Mouse (Mus musculus): ENCODE results near the gene Zc3h7b. TPM values are rescaled to one million over a fixed set of nuclear protein-coding genes. Genes with fewer than 3 reads are reported as not detected.

Gene Zc3h7b
- polyA plus RNA-seq, 1 experiment: 7.7 TPM

DNA sequence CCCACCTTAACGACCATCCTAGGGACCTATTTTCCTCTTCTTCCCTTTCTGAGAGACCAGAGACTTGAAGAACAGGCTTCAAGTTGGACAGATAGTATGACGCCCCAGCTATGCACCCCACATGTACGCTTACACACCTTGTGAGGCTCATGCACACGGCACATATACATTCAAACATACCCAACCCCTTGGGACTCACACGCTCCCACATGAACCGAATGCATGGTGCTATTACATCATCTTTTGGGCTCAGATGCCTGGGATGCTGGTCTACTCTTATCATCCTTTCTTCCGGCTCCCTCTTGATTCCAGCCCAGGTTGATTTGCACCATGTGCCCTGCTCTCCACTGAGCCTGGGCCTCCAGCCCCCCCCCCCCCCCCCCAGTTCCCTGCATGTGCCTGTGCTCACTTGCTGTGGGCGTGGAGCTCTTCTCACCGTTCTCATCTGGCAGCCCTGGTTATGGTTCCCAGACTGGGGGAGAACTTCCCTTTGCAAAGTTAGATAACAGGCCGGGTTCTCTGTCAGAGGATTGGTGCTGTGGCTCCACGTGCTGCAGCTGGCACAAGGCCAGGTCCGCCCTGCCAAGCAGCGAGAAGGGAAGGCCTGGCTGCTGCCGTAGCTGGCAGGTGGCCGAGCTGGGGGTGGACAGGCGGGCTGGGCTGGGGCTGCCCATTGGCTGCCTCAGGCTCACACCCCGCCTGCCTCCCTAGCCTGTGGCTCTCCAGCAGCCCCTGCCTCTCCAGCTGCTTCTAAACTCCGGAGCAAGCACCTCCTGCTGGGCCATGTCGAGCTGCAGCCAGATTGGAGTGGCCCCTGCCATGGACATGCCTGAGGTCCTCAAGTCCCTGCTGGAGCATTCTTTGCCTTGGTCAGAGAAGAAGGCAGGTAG is 57.4 kb downstream of the Zc3h7b start, which contains the start of gene Tef:
Gene Tef, plus strand, starts transcription at position 421 of the 890 bp plus-strand sequence.
- TF ChIP-seq CTCF (IDR thresholded peaks at IDR 0.05; ENCODE audit: extremely low read depth, insufficient read length, insufficient replicate concordance, low read depth, low read length) (no peak), POLR2A (IDR thresholded peaks at IDR 0.05; ENCODE audit: low read depth, low read length) (no peak; the same call in 1 of the 2 replicates)
- H3K4me1 ChIP-seq (ENCODE audit: control insufficient read depth, insufficient read depth, insufficient read length, low read length): peaks cover 16% of the 10 kb centered on the region
- peak within 1 kb of the TSS; percentile 82 for H3K27ac ChIP-seq (ENCODE audit: insufficient read depth, low read depth, low read length)
- no peaks in the 10 kb centered on the region for H3K36me3 ChIP-seq (ENCODE audit: control insufficient read depth, insufficient read depth, low read length)
- WGBS: 10% methylated on average over 19 of the region's 19 CpGs
- H3K4me3 ChIP-seq (ENCODE audit: low read depth, low read length): peak within 1 kb of the TSS; percentile 55
- no peaks in the 10 kb centered on the region for H3K27me3 ChIP-seq (ENCODE audit: control insufficient read depth, insufficient read depth, low read length)

DNA sequence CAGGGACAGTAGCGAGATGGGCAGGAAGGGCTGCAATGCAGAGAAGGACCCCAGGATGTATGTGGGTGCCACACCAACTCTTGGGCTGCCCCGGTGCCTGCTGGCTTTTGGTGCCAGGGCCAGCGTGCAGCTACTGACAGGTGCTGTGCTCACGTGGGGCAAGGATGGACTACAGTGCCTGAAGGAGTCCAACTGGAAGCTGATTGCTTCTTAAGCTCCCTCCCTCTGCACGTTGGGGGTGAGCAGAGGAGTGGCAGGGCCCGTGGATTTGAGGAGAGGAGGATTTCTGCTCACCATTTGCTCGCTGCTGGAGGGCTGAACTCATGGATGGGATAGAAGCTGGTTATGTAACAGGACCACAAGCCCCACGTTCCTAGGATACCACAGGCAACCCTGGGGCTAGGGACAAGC is 58.1 kb downstream of the Zc3h7b start:
- Histone ChIP-seq H3K27me3 (ENCODE audit: control insufficient read depth, insufficient read depth, low read length) (no peaks in the 10 kb centered on the region), H3K27ac (ENCODE audit: insufficient read depth, low read depth, low read length) (peak overlapping the region; percentile 82), H3K4me3 (ENCODE audit: low read depth, low read length) (peak overlapping the region; percentile 55), H3K4me1 (ENCODE audit: control insufficient read depth, insufficient read depth, insufficient read length, low read length) (peaks cover 16% of the 10 kb centered on the region), H3K36me3 (ENCODE audit: control insufficient read depth, insufficient read depth, low read length) (no peaks in the 10 kb centered on the region)
- TF ChIP-seq CTCF (IDR thresholded peaks at IDR 0.05; ENCODE audit: extremely low read depth, insufficient read length, insufficient replicate concordance, low read depth, low read length): no peak
- no peak for TF ChIP-seq POLR2A (IDR thresholded peaks at IDR 0.05; ENCODE audit: low read depth, low read length)
- WGBS: 3% methylated on average over 8 of the region's 8 CpGs

GRCm38 (mm10) chr15:81803425-81803951 is 58.6 kb downstream of the Zc3h7b start:
- no peak for TF ChIP-seq POLR2A (IDR thresholded peaks at IDR 0.05; ENCODE audit: low read depth, low read length)
- TF ChIP-seq CTCF (IDR thresholded peaks at IDR 0.05; ENCODE audit: extremely low read depth, insufficient read length, insufficient replicate concordance, low read depth, low read length): no peak
- no peaks in the 10 kb centered on the region for H3K36me3 ChIP-seq (ENCODE audit: control insufficient read depth, insufficient read depth, low read length)
- peak overlapping the region; percentile 55; the same call in 1 of the 2 replicates for H3K4me3 ChIP-seq (ENCODE audit: low read depth, low read length)
- no peak overlapping the region for H3K27ac ChIP-seq (ENCODE audit: insufficient read depth, low read depth, low read length)
- H3K27me3 ChIP-seq (ENCODE audit: control insufficient read depth, insufficient read depth, low read length): no peaks in the 10 kb centered on the region
- peaks cover 16% of the 10 kb centered on the region for H3K4me1 ChIP-seq (ENCODE audit: control insufficient read depth, insufficient read depth, insufficient read length, low read length)
- 58% methylated on average over 4 of the region's 4 CpGs for WGBS

DNA sequence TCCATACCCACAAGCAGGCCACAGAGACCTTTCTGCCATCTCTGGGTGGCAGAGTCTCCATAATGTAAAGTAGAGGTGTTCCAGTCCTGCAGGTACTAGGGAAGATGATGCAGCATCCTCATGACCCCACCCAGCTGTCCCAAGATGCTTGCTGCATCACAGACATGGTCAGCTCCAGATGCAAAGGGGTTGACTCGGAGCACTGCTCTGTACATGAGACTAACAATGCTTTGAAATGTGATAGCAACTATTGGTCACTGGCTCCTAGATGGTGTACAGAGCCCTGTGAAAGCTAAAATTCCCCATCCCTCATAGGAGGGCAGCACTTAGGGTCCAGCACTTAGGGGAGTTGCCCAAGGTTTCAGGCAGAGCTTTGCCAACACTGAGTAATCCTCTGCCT is 59.3 kb downstream of the Zc3h7b start:
- WGBS: 78% methylated on average over 1 of the region's 1 CpGs
- no peak overlapping the region for H3K27ac ChIP-seq (ENCODE audit: insufficient read depth, low read depth, low read length)
- H3K4me3 ChIP-seq (ENCODE audit: low read depth, low read length): no peak overlapping the region
- TF ChIP-seq CTCF (IDR thresholded peaks at IDR 0.05; ENCODE audit: extremely low read depth, insufficient read length, insufficient replicate concordance, low read depth, low read length): no peak
- TF ChIP-seq POLR2A (IDR thresholded peaks at IDR 0.05; ENCODE audit: low read depth, low read length): no peak
- H3K36me3 ChIP-seq (ENCODE audit: control insufficient read depth, insufficient read depth, low read length): no peaks in the 10 kb centered on the region
- H3K27me3 ChIP-seq (ENCODE audit: control insufficient read depth, insufficient read depth, low read length): no peaks in the 10 kb centered on the region
- H3K4me1 ChIP-seq (ENCODE audit: control insufficient read depth, insufficient read depth, insufficient read length, low read length): peaks cover 16% of the 10 kb centered on the region

DNA sequence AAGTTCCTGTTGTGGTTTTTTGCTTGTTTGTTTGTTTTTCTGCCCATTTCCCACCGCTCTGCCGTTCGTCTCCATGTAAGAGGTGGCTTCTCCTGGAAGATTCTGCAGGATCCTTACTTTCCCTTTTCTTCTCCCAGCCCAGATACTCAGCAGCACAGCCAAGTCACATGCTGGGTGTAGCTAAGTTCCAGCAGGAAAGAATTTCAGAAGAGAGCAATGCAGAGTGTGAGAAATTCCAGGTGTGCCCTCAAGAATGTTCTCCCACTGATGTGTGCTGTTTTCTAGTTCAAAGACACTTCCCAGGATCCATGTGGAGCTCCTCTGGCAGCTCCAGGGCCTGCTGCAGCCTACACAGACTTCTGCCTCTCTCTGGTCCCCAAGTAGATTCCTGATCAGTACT is 60.0 kb downstream of the Zc3h7b start:
- H3K27me3 ChIP-seq (ENCODE audit: control insufficient read depth, insufficient read depth, low read length): no peaks in the 10 kb centered on the region
- WGBS: 70% methylated on average over 3 of the region's 3 CpGs
- no peaks in the 10 kb centered on the region for H3K36me3 ChIP-seq (ENCODE audit: control insufficient read depth, insufficient read depth, low read length)
- no peak overlapping the region for H3K4me3 ChIP-seq (ENCODE audit: low read depth, low read length)
- no peak overlapping the region for H3K27ac ChIP-seq (ENCODE audit: insufficient read depth, low read depth, low read length)
- TF ChIP-seq POLR2A (IDR thresholded peaks at IDR 0.05; ENCODE audit: low read depth, low read length) (no peak), CTCF (IDR thresholded peaks at IDR 0.05; ENCODE audit: extremely low read depth, insufficient read length, insufficient replicate concordance, low read depth, low read length) (no peak)
- H3K4me1 ChIP-seq (ENCODE audit: control insufficient read depth, insufficient read depth, insufficient read length, low read length): peaks cover 16% of the 10 kb centered on the region

DNA sequence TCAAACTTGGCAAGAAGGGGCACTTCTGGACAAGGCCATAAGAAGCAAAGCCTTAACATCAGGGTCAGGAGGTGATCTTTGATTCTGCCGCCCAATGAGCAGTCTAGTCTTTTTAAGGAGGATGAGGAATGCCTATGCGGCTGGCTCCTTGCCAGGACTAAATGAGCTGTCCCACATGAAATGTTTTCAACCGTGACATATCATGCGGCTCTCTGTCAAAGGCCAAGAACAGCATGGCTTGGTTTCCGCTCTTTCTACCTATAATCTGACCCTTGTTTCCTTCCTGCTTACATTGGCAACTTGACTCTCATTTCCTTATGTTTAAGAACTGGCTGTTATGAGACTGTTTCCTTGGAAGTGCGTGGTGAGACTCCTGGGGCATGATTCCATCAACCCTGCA is 60.8 kb downstream of the Zc3h7b start:
- 60% methylated on average over 6 of the region's 6 CpGs for WGBS
- H3K27ac ChIP-seq (ENCODE audit: insufficient read depth, low read depth, low read length): no peak overlapping the region

More for the DNA sequence above, 60.8 kb downstream of the Zc3h7b start:
- Histone ChIP-seq H3K36me3 (ENCODE audit: control insufficient read depth, insufficient read depth, low read length) (no peaks in the 10 kb centered on the region), H3K27me3 (ENCODE audit: control insufficient read depth, insufficient read depth, low read length) (no peaks in the 10 kb centered on the region), H3K4me1 (ENCODE audit: control insufficient read depth, insufficient read depth, insufficient read length, low read length) (peaks cover 13% of the 10 kb centered on the region), H3K4me3 (ENCODE audit: low read depth, low read length) (no peak overlapping the region)
- TF ChIP-seq CTCF (IDR thresholded peaks at IDR 0.05; ENCODE audit: extremely low read depth, insufficient read length, insufficient replicate concordance, low read depth, low read length) (no peak), POLR2A (IDR thresholded peaks at IDR 0.05; ENCODE audit: low read depth, low read length) (no peak)
